Mouse (Mus musculus): Measurements from ENCODE around the gene Inpp5d. TPM values are rescaled to one million over a fixed set of nuclear protein-coding genes. Genes with fewer than 3 reads are reported as not detected.

Gene Inpp5d
- 10 to 100 TPM; 21.0 to 21.3 TPM for total RNA-seq (2021)
- long read RNA-seq, experiment 1, partial matches to known transcripts, result 3 of 6 reads
- long read RNA-seq, experiment 1, other reads (novel, unspliced or antisense), result 3 of 6 reads
- long read RNA-seq, experiment 2, partial matches to known transcripts, result 3 of 4 reads
- long read RNA-seq, experiment 2, other reads (novel, unspliced or antisense), result 1 of 4 reads

DNA sequence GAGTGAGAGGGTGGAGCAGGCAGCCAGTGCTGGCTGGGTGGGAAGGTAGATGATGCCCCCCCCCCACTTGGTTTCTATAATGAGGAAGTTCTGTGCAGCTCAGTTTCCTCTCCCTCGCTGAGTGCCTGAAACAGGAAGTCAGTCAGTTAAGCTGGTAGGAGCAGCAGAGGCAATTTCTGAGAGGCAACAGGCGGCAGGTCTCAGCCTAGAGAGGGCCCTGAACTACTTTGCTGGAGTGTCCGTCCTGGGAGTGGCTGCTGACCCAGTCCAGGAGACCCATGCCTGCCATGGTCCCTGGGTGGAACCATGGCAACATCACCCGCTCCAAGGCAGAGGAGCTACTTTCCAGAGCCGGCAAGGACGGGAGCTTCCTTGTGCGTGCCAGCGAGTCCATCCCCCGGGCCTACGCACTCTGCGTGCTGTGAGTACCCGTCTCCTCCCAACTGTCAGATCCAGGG, at the start of gene Inpp5d:
Inpp5d (plus strand) TSS at position 102 of the 458 bp plus-strand sequence.
- no peak for DNase-seq (ENCODE audit: low spot score in 2 of 2)

DNA sequence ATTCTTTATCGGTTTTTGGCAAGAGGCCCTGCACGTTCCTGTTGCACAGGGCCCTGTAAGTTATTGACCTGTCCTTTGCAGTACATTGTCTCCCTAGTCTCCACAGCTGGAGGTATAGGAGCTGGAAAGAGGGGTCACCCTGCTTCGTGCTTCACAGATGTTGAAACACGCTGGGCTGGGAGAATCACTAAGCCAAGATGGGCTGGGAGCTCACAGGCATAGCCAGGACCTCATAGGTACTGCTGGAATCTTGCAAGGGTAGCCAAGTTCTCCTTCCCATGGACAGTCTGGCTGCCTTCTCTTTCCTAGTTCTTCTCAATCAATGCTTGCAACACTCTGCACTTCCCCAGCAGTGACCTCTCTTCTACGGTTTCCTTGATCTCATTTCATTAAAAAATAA, 46.9 kb upstream of the Inpp5d start:
- DNase-seq (ENCODE audit: low spot score in 2 of 2), result no peak

DNA sequence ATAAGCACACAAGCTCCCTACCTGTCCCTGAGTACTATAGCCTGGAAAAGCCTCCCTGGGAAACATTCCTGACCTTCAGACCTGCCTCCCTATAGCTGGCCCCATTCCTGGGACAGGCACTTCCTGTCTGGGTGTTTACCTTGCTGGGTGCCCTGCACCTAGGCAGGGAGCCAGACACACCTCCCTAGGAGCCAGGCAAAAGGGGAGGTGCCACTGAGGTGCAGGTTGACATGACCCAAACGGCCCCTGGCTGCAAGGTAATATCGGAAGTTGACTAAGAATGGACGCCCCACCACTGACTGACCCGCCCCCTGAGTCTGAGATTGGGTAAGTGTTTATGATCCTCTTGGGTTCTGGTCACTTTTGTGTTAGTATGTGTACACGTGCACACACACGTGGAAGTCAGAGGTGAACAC, 46.3 kb upstream of the Inpp5d start, which contains the start of gene Ngef:
Ngef (minus strand) TSS at position 71 of the 416 bp plus-strand sequence.
- no peak for DNase-seq (ENCODE audit: low spot score in 2 of 2)

DNA sequence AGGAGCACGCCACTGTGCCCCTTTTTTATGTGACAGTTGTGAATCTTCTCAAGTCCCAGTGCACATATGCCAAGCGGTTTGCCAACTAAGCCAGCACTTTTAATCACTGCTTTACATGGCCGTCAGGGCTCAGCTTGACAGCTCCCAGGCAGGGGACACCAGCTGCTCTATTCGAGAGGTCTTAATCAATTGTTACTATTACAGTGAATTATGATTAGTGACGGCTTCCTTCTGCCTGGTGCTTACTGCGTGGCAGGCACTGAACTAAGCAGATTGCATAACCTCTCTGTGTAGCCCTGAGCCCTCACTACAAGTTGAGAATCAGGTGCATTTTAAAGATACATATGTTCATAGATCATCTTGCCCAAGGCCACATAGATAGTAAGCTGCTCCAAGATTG, 45.8 kb upstream of the Inpp5d start:
- peak in 1 of 2 experiments; percentile 11 for DNase-seq (ENCODE audit: low spot score in 2 of 2)

DNA sequence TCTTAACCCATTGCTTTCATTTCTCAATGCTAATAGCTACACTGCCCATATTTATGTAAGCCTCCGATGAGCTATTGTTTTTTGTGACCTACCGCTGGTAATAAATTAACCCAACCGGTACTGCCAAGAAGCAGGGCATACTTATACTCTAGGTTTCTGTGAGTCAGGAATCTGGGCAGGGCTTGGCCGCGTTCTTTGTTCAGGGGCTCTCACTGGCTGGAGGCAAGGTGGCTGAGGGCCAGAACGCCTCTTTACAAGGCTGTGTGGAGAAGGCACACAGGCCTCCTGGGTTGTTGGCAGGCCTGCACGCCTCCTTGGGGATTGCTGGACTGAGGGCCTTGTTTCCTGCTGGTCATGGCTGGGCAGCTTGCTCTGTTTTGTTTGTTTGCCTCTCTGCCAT, 45.3 kb upstream of the Inpp5d start:
- DNase-seq (ENCODE audit: low spot score in 2 of 2), result peak; percentile 12 to 46

DNA sequence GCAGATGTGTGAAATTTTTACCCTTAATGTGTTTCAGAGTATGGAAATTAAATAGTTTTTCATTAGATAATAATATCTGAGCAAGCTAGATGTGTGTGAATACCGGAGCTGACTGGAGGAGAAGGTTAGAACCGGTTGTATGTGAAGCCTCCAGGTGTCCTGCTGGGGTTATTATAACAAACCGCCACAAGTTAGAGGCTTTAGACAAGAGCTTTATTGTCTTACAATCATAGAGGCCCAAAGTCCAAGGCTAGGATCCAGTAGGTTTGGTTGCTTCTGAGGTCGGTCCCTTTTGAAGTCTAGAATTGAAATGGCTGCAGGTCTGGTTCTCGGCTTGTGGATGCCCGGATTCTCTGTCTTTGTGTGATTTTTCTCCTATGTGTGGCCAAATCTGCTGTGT, 41.1 kb upstream of the Inpp5d start:
- no peak for DNase-seq (ENCODE audit: low spot score in 2 of 2)

DNA sequence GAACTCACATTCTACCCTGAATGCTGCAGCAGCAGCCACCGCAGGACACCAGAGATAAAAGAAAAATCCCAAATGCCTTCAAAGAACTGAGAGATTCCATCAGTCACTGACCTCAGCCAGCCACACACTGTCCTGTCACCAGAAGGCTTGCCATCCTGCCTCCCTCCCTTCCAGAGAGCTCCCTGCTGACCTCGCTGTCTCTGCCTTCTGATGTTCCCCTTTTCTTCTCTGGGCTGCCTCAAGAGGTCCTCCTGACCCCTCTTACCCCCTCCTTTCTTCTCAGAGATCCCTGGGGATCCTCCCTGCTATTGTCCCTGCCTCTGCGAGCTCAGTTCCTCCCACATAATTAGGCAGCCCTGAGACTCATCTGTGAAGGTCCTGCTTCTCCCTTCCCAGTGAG, 39.3 kb upstream of the Inpp5d start:
- no peak for DNase-seq (ENCODE audit: low spot score in 2 of 2)

DNA sequence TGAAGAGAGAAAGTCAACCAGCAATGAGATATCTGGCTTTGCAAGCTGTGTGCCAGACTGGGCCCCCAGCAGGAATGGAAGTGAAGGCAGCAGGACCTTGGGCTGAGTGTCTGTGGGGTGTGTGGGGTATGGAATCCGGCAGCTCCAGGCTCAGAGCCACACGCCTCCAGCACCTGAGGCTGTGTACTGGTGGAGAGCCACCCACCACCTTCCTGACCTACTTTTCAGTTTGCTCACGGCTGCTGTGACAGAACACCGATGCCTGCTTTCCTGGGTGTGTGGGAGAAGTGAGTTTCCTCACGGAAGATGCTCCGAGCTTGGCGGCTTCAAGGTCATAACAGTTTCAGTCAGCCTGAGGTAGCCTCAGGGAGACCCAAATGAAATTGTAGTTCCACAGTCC, 30.9 kb upstream of the Inpp5d start:
- no peak for DNase-seq (ENCODE audit: low spot score in 2 of 2)

DNA sequence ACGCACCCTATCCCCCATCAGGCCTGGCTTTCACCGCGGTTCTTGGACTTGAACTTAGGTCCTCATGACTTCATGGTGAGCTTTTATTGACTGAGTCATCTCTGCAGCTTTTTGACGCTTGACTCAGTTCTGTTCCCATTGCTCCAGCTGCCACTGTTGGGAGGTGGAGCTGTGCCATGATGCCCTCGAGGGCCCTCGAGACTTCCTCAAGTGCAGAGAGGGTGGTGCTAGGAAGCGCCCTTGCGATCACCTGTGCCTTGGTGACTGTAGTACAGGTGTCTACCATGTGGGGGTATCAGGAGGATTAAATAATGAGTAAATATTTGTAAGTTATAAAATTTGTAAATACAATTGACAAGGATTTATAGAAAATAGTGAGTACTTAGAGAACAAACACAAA, 30.1 kb upstream of the Inpp5d start:
- DNase-seq (ENCODE audit: low spot score in 2 of 2), result no peak

DNA sequence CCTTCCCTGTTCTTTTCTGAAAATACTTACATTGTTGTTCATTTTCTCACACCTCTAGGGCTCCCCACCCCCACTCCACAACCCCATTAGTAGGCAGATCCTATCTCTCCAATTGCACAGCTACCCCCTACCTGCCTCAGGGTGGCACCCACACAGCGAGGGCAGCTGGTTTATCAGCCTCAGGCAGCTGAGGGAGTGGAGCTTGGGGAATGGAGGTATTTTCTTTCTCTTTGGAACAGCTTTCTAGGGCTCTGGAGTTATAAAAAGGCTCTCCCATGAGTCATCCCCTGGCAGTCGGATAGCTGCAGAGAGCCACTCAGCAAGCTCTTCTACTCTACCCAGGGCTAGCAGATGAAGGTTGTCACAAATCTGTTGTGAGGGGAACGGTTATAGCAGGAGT, 25.9 kb upstream of the Inpp5d start:
- DNase-seq (ENCODE audit: low spot score in 2 of 2), result peak in 1 of 2 experiments; percentile 17

DNA sequence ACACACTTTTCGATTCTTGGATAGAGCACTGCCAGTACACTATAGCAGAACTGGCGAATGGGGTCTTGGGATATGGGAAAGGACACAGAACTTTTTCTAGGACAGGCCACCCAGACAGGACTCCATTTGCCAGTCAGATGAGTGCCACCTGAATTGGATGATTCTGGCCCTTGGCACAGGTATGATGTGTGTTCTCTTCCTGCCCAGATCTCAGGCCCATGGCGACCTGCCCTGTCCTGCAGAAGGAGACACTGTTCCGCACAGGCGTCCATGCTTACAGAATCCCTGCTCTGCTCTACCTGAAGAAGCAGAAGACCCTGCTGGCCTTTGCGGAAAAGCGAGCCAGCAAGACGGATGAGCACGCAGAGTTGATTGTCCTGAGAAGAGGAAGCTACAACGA, 25.4 kb upstream of the Inpp5d start:
- no peak for DNase-seq (ENCODE audit: low spot score in 2 of 2)

DNA sequence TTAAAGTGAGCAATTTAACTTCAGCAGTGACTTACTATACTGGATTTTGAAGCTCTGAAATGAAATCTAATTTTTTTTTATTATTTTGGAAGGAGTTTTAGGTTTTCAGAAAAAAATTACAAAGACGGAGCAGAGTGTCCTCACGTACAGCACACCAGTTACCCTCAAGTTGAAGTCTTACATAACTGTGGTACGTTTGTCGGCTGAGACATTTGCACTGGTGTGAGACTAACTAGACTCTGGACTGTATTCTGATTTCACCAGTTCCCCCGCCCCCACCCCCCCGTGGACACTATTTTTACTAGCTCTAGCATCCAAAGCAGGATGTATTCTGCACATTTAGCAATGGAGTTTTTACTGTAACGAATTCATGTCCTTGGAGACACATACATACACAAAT, 19.6 kb upstream of the Inpp5d start:
- DNase-seq (ENCODE audit: low spot score in 2 of 2), result no peak

DNA sequence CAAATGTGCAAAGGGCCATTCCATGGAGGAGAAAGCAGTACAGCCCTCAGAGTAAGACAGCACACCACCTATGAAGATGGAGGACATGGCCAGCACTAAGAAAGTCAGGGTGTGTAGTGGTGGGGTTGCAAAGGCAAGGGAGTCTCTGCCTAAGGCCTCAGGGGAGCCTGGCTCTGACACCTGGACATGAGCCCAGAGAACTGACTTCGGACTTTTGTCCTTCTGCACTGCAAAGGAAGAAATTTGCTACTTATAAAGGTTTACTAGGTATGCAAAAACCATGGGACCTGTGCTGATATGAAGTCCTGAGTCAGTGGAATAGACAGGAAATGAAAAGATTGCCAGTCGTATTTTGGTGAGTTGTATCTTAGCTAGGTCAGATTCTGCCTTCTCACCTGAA, 18.3 kb upstream of the Inpp5d start:
- no peak for DNase-seq (ENCODE audit: low spot score in 2 of 2)

DNA sequence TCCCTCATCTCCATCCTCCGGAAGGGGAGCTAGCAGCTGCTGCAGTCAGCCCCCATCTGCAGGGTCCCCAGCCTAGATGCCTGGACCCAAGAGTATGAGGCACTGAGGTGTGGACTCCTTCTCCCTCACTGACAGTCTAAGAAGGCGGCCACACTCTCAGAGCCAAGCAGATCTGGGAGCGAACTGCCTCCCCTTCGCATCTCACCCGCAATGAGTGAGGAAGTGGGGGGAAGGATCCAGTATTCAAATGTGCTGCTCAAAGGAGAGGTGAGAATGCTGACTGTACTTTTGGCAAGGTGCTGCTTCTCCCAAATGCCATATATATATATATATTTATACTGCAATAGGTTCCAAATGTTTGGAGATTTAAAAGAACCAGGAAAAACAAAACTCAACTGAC, 16.7 kb upstream of the Inpp5d start:
- DNase-seq (ENCODE audit: low spot score in 2 of 2), result no peak

DNA sequence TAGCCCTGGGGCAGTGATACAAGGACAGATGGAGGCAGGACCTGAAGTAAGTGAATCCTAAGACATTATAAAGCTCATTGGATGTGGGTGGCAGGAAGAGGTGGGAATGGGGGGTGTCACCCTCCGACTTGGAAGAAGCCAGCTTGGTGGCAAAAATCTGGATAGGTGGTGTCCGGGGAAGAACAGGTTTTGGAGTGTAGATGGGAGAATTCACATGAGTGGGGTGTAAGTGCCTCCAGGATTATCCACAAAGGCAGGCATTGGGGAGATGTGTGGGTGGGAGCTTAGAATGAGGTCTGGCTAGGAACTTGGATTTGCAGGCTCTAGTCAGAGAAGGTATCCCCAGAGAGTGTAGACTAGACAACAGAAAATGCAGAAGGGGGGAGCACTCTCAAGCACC, 14.8 kb upstream of the Inpp5d start:
- DNase-seq (ENCODE audit: low spot score in 2 of 2), result no peak

DNA sequence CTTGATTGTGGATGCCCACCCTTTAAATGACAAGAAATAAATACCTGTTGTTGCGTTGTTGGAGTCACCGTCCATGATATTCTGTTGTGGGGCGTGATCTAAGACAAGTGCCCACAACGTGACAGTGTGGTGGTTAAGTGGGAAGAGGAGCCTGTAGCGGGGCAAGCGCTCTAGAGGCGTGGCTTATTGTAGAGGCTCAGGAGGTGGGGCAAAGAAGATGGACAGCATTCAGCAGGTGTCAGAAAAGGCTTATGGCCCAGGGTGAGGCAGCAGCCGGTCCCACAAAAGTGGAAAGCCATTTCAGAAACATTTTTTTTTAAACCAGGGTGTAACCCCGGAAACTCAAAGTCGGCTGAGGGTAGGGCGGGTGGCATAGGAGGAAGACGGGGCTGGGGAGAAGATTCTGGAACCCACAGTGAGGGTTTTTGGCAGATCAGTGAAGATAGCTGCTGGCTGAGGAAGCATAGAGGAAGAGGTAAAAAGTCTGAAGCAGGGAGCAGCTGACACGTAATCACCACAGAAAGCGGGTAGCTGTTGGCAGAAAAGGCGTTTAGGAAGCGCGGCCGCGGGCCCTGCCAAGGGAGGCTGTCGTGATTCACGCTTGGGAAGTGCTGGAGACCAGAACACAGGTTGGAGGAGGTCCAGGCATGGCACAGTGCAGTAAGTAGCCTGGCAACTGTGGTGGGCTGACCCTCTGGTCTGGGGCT, 12.6 kb upstream of the Inpp5d start:
- DNase-seq (ENCODE audit: low spot score in 2 of 2), result peak; percentile 59 to 69

DNA sequence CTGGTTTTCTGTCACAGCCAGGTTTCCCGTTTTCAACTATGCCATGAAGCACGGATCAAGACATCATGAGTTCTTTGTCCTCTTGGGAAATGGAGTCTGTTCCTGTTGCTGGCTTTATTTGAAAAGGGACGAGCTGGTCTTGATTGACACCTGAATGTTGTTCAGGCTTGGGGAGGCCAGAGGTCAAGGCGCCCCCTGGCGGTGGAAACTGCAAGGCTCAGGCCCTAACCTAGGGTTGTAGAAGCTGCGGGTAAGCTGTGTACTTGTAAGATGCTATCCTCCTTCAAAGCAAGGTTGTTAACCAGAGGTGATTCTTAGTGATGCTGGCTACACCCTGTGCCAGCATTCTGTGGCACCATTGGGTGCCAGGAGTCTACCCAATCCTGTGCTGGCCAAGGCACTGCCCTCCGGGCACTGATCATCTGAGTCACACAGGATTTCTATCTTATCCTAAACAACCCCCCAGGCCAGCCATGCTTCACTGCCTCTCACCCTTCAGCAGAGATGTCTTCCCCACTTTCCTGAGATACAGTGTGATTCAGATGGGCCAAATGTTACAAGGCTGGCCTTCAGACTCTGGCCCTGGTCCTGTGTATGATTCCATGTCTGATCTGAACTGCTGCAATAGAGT, 11.6 kb upstream of the Inpp5d start:
- DNase-seq (ENCODE audit: low spot score in 2 of 2), result peak in 1 of 2 experiments; percentile 33

DNA sequence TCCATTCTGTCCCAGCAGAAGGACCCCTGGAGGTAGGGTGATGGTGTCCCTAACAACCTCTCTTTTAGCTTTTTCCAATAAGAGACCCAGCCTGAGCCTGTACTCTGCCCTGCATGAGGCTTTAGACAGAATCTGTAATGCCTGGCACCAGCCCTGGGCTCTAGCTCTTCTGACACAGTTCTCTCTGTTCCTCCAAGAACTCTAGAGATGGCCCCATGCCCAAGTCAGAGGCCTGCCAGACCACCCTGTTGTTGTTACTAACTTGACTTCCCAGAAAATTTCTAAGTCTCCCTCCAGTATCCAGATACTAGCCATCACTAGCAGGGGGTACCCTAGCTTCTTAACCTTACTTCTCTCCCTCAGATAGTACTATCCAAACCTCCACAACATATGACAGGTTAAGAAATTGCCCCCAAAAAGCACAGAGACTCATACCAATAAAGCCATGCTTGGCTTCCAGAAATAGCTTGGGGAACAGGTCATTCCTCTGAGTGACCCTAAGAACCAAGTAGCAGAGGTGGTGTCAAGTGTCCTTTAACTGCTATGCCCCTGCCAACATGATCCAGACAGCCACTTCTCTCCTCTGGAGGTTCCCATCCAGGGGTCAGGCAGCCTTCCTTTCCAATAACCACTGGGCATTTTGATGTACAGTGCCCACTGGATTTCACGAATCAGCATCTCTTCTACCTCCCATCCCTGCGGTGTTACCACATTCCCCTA, 5.4 kb upstream of the Inpp5d start:
- DNase-seq (ENCODE audit: low spot score in 2 of 2), result peak in 1 of 2 experiments; percentile 38

DNA sequence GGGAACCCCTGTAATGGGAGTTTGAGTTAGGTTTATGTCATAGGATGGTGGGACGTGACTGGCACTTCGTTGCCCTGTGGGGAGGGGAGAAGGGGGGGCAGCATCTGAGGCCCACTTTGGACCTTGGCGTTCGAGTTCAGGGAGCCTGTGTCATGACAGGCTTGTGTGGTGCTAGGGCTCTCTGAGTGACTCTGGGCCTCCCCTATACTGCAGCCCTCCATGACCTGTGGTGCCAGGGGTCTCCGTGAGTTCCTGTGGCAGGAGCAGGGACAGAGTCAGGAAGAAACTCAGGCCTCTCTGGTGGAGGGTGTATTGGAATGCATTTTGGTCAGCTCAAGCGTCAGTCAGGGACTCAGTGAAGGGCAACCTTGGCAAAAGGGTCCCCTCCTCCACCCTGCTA, 581 bp downstream of the Inpp5d start:
- DNase-seq (ENCODE audit: low spot score in 2 of 2), result no peak

DNA sequence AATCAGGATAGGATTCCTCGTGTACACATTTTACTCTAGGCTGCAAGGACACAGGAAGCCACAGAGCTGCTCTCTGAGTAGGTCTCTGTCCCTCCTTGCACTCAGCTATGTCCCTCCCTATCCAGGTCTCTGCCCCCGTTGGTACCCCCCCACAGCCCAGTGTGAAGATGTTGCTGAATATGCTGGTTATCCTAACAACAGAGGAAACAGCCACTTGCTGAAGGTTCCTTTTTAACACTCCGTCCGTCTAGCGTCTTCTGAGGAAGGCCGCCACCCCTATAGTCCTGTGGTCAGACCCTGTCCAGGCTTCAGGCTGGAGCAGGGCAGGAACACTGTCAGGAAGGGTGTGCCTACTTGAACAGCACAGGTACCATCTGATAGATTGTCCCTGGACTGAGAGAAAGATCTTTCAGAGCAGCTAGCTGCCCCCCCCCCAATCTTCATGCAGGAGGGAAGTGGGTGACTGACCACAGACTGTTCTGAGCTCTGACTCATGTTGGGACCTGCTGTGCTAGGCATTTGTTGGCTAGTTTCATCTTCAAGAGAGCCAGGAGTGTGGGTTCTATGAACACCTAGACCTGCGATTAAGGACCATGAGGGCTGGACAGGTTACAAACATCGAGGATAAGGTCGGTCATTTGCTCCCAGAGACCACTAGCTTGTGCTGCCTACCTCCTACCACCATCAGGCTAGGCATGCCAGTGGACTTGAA, 1.2 kb downstream of the Inpp5d start:
- no peak for DNase-seq (ENCODE audit: low spot score in 2 of 2)

DNA sequence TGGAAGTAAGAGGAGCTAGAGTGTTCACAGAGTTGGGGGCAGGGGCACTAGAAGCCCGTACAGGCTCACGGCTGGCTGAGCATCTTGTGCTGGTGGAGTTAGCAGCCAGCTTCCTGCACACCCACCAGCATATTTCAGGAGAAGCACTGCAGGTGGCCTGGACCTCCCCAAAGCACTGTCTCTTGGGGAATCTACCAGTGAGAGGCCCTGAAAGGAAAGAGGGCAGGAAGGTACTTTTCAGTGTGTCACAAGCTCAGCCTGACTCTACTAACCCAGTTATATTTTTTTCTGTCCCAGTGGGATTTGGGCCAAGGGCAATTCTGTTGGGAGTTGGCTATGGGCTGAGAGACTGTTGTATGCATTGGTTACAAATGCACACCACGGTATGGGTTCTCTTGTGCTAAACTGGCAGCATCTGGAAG, 1.8 kb downstream of the Inpp5d start:
- DNase-seq (ENCODE audit: low spot score in 2 of 2), result peak; percentile 32 to 43
